In genomic region chr4:66033826-66034225, GRCm38 (mm10) we compare ENCODE assay signal across 11 mouse cellular contexts.
DNase-seq lines count a peak whose midpoint lies in the region; ATAC-seq and TF ChIP-seq lines count a peak whose summit lies in the region.
"Had no signal": no experiment of that assay in that cellular context is flagged by ENCODE, and none has a peak within 500 bp of the region (broad histone marks: within the 10 kb centered on the region; RNA-seq: fewer than 3 reads in every experiment).

No protein-coding gene starts in this region.

- no peaks in the 10 kb centered on the region for H3K9me3 ChIP-seq in intestine, postnatal 0 days (ENCODE audit: control insufficient read depth)
- H3K9me3 ChIP-seq in intestine, embryonic 15.5 days, result no peaks in the 10 kb centered on the region
- no peaks in the 10 kb centered on the region for H3K9me3 ChIP-seq in midbrain, postnatal 0 days (ENCODE audit: low read length)
- no peaks in the 10 kb centered on the region for H3K9me3 ChIP-seq in midbrain, embryonic 13.5 days
- no peaks in the 10 kb centered on the region for H3K9me3 ChIP-seq in stomach, postnatal 0 days (ENCODE audit: control insufficient read depth, low read length)
- H3K9me3 ChIP-seq: forebrain, embryonic 12.5 days; midbrain, embryonic 15.5 days had no signal

- no peak for ATAC-seq in intestine, postnatal 0 days
- no peak for ATAC-seq in intestine, embryonic 15.5 days
- ATAC-seq in midbrain, postnatal 0 days (ENCODE audit: low FRiP score), result no peak
- no peak for ATAC-seq in midbrain, embryonic 13.5 days
- ATAC-seq in stomach, postnatal 0 days (ENCODE audit: low FRiP score, low TSS enrichment), result no peak
- ATAC-seq: midbrain, embryonic 15.5 days had no signal

- H3K4me2 ChIP-seq in intestine, postnatal 0 days (replicated peaks; ENCODE audit: low read depth), result no peak overlapping the region
- no peak overlapping the region for H3K4me2 ChIP-seq in intestine, embryonic 15.5 days (replicated peaks)
- H3K4me2 ChIP-seq in midbrain, postnatal 0 days (ENCODE audit: low read depth, low read length, poor library complexity, severe bottlenecking), result no peak overlapping the region
- no peak overlapping the region for H3K4me2 ChIP-seq in midbrain, embryonic 13.5 days (replicated peaks)
- no peak overlapping the region for H3K4me2 ChIP-seq in stomach, postnatal 0 days (replicated peaks; ENCODE audit: low read depth)
- H3K4me2 ChIP-seq: forebrain, embryonic 12.5 days; liver, embryonic 11.5 days; midbrain, embryonic 15.5 days had no signal

- H3K9ac ChIP-seq in intestine, postnatal 0 days (ENCODE audit: low read depth, low read length), result no peak overlapping the region
- no peak overlapping the region for H3K9ac ChIP-seq in intestine, embryonic 15.5 days
- no peak overlapping the region for H3K9ac ChIP-seq in midbrain, postnatal 0 days (replicated peaks; ENCODE audit: low read length, poor library complexity, severe bottlenecking)
- no peak overlapping the region for H3K9ac ChIP-seq in midbrain, embryonic 13.5 days (replicated peaks)
- H3K9ac ChIP-seq in stomach, postnatal 0 days (ENCODE audit: low read length), result no peak overlapping the region
- H3K9ac ChIP-seq: forebrain, embryonic 12.5 days; midbrain, embryonic 15.5 days had no signal

- H3K4me3 ChIP-seq in intestine, postnatal 0 days (ENCODE audit: low read depth, low read length), result no peak overlapping the region
- H3K4me3 ChIP-seq in intestine, embryonic 15.5 days (replicated peaks), result no peak overlapping the region
- H3K4me3 ChIP-seq in midbrain, postnatal 0 days (ENCODE audit: low read depth, low read length), result no peak overlapping the region
- H3K4me3 ChIP-seq in midbrain, embryonic 13.5 days (replicated peaks), result no peak overlapping the region
- no peak overlapping the region for H3K4me3 ChIP-seq in stomach, postnatal 0 days (ENCODE audit: low read depth, low read length)
- H3K4me3 ChIP-seq: forebrain, embryonic 12.5 days; midbrain, embryonic 15.5 days had no signal

- H3K4me1 ChIP-seq in intestine, postnatal 0 days (replicated peaks; ENCODE audit: control insufficient read depth, insufficient read depth, low read length), result no peaks in the 10 kb centered on the region
- H3K4me1 ChIP-seq in intestine, embryonic 15.5 days (replicated peaks), result no peaks in the 10 kb centered on the region
- no peaks in the 10 kb centered on the region for H3K4me1 ChIP-seq in midbrain, postnatal 0 days (ENCODE audit: insufficient read depth, low read length)
- no peaks in the 10 kb centered on the region for H3K4me1 ChIP-seq in midbrain, embryonic 13.5 days (replicated peaks)
- H3K4me1 ChIP-seq in stomach, postnatal 0 days (replicated peaks; ENCODE audit: control insufficient read depth, insufficient read depth), result no peaks in the 10 kb centered on the region

- H3K36me3 ChIP-seq in intestine, postnatal 0 days (ENCODE audit: control insufficient read depth, insufficient read depth), result no peaks in the 10 kb centered on the region
- no peaks in the 10 kb centered on the region for H3K36me3 ChIP-seq in intestine, embryonic 15.5 days
- H3K36me3 ChIP-seq in midbrain, postnatal 0 days (ENCODE audit: insufficient read depth, low read length), result no peaks in the 10 kb centered on the region
- no peaks in the 10 kb centered on the region for H3K36me3 ChIP-seq in midbrain, embryonic 13.5 days
- H3K36me3 ChIP-seq in stomach, postnatal 0 days (ENCODE audit: control insufficient read depth, insufficient read depth, low read length), result no peaks in the 10 kb centered on the region
- H3K36me3 ChIP-seq: forebrain, embryonic 12.5 days; midbrain, embryonic 15.5 days had no signal

- WGBS in intestine, postnatal 0 days, result 70% methylated on average over 3 of the region's 3 CpGs
- 70% methylated on average over 3 of the region's 3 CpGs for WGBS in intestine, embryonic 15.5 days
- WGBS in midbrain, postnatal 0 days, result 69% methylated on average over 3 of the region's 3 CpGs
- WGBS in midbrain, embryonic 13.5 days, result 71% methylated on average over 3 of the region's 3 CpGs
- 63% methylated on average over 3 of the region's 3 CpGs for WGBS in stomach, postnatal 0 days

- DNase-seq in midbrain, postnatal 0 days (ENCODE audit: low spot score), result peak; percentile 19
- DNase-seq in brain, embryonic 14.5 days (ENCODE audit: low read depth), result no peak
- DNase-seq in stomach, postnatal 0 days (ENCODE audit: low spot score), result no peak
- DNase-seq in frontal cortex, postnatal 14 days (ENCODE audit: low spot score in 2 of 2), result no peak
- DNase-seq: thymus, adult 18-20 months had no signal

- TF ChIP-seq EP300 in stomach, postnatal 0 days (optimal IDR thresholded peaks at IDR 0.05), result no peak

- H3K27ac ChIP-seq in intestine, postnatal 0 days (ENCODE audit: low read depth, low read length), result no peak overlapping the region
- H3K27ac ChIP-seq in intestine, embryonic 15.5 days, result no peak overlapping the region
- no peak overlapping the region for H3K27ac ChIP-seq in midbrain, postnatal 0 days (ENCODE audit: low read depth, low read length)
- no peak overlapping the region for H3K27ac ChIP-seq in midbrain, embryonic 13.5 days
- H3K27ac ChIP-seq in stomach, postnatal 0 days (replicated peaks), result no peak overlapping the region
- H3K27ac ChIP-seq: forebrain, embryonic 12.5 days; midbrain, embryonic 15.5 days had no signal

- TF ChIP-seq POLR2A in brain, embryonic 14.5 days (IDR thresholded peaks at IDR 0.05; ENCODE audit: borderline replicate concordance, extremely low read depth, insufficient read depth, insufficient read length, poor library complexity, severe bottlenecking), result no peak

- peak; percentile 46 for TF ChIP-seq CTCF in intestine, postnatal 0 days (IDR thresholded peaks at IDR 0.05; ENCODE audit: low read depth)
- peak; percentile 49 for TF ChIP-seq CTCF in midbrain, postnatal 0 days (IDR thresholded peaks at IDR 0.05)
- peak; percentile 46; the same call in 1 of the 2 replicates for TF ChIP-seq CTCF in brain, embryonic 14.5 days (IDR thresholded peaks at IDR 0.05; ENCODE audit: borderline replicate concordance, extremely low read depth, insufficient read depth, insufficient read length)
- TF ChIP-seq CTCF in stomach, postnatal 0 days (IDR thresholded peaks at IDR 0.05; ENCODE audit: low read depth), result peak; percentile 56

- H3K27me3 ChIP-seq in intestine, postnatal 0 days (replicated peaks; ENCODE audit: control insufficient read depth, insufficient read depth, low read length), result no peaks in the 10 kb centered on the region
- H3K27me3 ChIP-seq in intestine, embryonic 15.5 days (replicated peaks), result no peaks in the 10 kb centered on the region
- H3K27me3 ChIP-seq in midbrain, postnatal 0 days (ENCODE audit: insufficient read depth, low read length), result no peaks in the 10 kb centered on the region
- H3K27me3 ChIP-seq in midbrain, embryonic 13.5 days, result no peaks in the 10 kb centered on the region
- no peaks in the 10 kb centered on the region for H3K27me3 ChIP-seq in stomach, postnatal 0 days (ENCODE audit: control insufficient read depth, insufficient read depth, low read length)
- H3K27me3 ChIP-seq: forebrain, embryonic 12.5 days; midbrain, embryonic 15.5 days had no signal
